Comparison of ENCODE assay signal across 14 mouse cellular contexts in the genomic region with DNA sequence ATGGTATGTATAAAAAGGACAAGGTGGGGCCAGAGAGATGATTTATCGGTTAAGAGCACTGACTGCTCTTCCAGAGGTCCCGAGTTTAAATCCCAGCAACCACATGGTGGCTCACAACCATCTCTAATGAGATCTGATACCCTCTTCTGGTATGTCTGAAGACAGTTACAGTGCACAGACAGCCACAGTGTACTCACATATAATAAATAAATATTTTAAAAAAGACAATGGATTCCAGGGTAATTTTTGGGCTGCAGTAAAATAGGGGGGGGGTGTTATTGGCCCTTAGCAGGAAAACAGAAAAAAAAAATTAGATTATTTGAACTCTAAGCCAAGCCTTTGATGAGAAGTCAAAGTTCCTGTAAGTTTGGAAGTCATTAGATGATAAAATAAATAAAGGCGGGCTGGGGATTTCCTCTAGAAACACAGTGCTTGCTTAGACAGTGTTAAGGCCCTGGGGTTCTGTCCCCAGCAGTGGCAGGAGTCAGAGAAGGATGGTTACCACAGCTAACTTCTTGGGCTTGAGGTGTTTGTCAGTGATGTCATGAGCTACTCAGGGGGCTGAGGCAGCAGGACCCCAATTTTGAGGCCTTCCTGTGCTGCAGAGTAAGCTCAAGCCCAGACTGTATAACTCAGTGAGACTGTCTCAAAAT.
"Had no signal": no experiment of that assay in that cellular context is flagged by ENCODE, and none has a peak within 500 bp of the region (broad histone marks: within the 10 kb centered on the region; RNA-seq: fewer than 3 reads in every experiment).

No protein-coding gene starts in this region.

- H3K4me1 ChIP-seq: limb, embryonic 15.5 days had no signal

- H3K4me2 ChIP-seq: limb, embryonic 12.5 days; limb, embryonic 15.5 days; liver, embryonic 12.5 days; liver, embryonic 15.5 days; midbrain, embryonic 11.5 days had no signal

- H3K36me3 ChIP-seq: limb, embryonic 15.5 days; liver, embryonic 12.5 days; liver, embryonic 15.5 days had no signal

- H3K27me3 ChIP-seq: limb, embryonic 12.5 days; limb, embryonic 15.5 days; liver, embryonic 12.5 days; liver, embryonic 15.5 days had no signal

- H3K27ac ChIP-seq: kidney, postnatal 0 days; limb, embryonic 12.5 days; limb, embryonic 15.5 days; liver, embryonic 12.5 days; liver, embryonic 15.5 days; stomach, postnatal 0 days had no signal

- DNase-seq: kidney, adult 2 months; kidney, postnatal 25 days; left cerebral cortex, postnatal 4 days; midbrain, embryonic 14.5 days; thymus, adult 2 months; thymus, postnatal 25 days had no signal

- H3K4me3 ChIP-seq: limb, embryonic 12.5 days; limb, embryonic 15.5 days; liver, embryonic 12.5 days; liver, embryonic 15.5 days had no signal

- H3K9ac ChIP-seq: limb, embryonic 12.5 days; limb, embryonic 15.5 days; liver, embryonic 12.5 days; liver, embryonic 15.5 days had no signal

- ATAC-seq: intestine, postnatal 0 days; liver, embryonic 12.5 days had no signal

- H3K9me3 ChIP-seq: limb, embryonic 12.5 days; limb, embryonic 15.5 days; liver, embryonic 12.5 days; liver, embryonic 15.5 days had no signal
